Mouse (Mus musculus) spleen, postnatal 36 days (tissue): ENCODE data around the gene Otop2.

Source experiments
- DNase-seq, 2 experiments: peaks; one replicate each; pipeline ENCODE4 v3.0.0; 2022; ENCODE audit warnings: low spot score in 2 of 2, mixed read lengths in 1 of 2

Otop2 gene

DNA sequence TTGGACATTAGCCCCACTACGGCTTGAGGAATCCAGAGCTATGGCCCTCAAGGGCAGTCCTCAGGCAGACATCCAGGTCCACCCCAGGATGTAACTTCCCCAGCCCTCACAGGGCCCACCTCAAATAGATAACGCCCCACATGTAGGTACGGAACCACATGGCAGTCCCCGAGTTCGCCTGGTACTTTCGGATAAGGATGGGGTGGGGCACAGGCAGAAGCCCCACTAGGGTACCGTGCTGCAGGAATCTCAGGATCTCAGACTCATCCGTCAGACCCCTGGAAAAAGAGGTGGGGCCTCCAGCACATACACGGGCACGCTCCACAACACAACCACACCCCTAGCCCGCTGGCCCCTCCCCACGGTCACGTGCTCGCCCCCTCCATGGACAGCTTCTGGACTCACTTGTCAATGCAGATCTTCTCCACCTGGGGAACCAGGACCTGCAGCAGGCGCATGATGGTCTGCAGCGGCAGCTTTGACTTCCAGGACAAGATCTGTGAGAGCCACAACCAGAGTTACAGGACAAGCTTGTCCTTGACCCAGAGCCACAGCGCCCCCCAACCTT, 41.8 kb downstream of the Otop2 start:
- DNase-seq = no peak

GRCm38 (mm10) chr11:115349976-115350375, 43.0 kb downstream of the Otop2 start:
- no peak for DNase-seq

- DNase-seq = no peak
These were observed 46.4 kb downstream of the Otop2 start for GRCm38 (mm10) chr11:115353375-115353774.

- DNase-seq = peak; percentile 26 to 51
These were observed 47.2 kb downstream of the Otop2 start for GRCm38 (mm10) chr11:115354183-115354582.

- DNase-seq = peak; percentile 30 to 64
These were observed 51.5 kb downstream of the Otop2 start for GRCm38 (mm10) chr11:115358468-115358867.

DNA sequence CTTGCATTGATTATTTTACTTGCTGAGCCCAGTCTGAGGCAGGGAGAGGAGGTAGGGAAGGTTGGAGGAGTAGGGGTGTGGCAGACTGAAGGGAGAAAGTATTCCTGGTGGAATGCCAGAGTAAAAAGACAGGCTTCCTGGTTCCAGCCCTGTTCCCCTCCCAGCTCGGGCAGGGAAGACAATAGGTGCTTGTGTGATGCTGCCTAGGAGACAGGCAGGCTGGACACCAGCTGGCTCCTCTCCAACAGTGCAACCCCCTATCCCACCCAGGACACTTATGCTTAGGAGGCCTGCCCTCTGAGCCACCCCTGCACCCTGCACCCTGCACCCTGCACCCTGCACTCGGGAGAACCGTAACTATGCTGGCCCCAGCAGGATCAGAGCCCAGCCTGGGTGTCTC, 52.3 kb downstream of the Otop2 start:
- DNase-seq = no peak

- DNase-seq = no peak
These were observed 52.8 kb downstream of the Otop2 start for GRCm38 (mm10) chr11:115359726-115360125.

- no peak for DNase-seq
These were observed 57.2 kb downstream of the Otop2 start for GRCm38 (mm10) chr11:115364136-115364535.

DNA sequence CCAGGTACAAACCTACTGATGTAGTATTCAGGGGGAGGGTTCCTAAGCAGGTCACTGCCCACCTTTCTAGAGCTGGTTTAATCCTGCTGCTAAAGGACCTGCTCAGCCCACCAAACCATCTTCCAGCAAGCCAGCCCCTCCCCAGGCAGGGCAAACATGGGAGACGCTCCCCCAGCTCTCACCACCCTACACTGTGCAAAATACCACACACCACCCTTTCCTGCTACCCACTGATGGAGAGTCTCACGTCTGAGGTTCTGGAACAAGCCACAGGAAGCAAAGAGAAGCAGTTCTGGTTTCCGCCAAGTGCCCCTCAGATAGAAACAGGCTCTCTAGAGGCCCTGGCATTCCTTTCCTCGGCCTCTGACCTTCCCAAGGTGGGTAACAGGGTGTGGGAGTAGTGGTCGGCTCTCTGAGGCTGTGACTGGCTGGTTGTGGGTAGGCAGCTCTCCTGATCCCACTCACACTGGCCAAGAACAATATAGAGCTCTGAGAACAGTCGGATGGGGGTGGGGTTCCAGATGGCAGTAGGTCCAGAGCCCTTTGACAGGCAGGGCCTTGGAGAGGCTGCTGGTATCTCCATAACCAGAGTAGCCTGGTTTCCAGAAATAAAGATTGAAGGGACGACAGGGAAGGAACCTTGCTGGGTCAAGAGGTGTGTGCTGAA, 59.2 kb downstream of the Otop2 start:
- DNase-seq = no peak

- DNase-seq = no peak
These were observed 59.9 kb downstream of the Otop2 start for GRCm38 (mm10) chr11:115366706-115367394.

DNA sequence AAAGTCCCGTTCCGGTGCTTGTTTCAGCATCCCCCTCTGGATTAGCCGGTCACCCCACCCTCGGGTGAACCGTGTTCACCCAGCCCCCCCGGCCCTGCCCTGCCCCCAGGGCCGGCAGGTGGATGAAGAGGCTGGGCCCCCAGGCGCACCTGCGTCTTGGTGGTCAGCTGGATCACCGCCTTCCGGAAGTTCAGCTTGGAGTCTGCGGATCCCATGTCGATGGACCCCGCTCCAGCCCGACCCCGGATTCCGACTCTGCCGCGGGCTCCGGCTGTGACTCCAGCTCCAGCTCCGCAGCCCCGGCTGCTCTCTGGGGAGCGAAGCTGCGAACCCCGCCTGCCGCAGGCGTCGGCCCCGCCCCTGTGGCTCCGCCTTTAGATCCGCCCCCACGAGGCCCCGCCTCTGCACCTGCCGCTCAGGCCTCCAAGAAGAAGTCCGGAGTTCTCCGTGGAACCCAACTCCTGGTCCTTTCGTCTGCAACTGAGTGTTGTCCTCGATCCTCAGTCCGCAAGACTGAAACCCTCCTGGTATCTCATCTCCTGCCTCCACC, 60.5 kb downstream of the Otop2 start, which contains the start of gene Hid1:
TSS of gene Hid1 (minus strand) at position 362 of the 550 bp plus-strand sequence.
- DNase-seq = peak; percentile 65 to 73

DNA sequence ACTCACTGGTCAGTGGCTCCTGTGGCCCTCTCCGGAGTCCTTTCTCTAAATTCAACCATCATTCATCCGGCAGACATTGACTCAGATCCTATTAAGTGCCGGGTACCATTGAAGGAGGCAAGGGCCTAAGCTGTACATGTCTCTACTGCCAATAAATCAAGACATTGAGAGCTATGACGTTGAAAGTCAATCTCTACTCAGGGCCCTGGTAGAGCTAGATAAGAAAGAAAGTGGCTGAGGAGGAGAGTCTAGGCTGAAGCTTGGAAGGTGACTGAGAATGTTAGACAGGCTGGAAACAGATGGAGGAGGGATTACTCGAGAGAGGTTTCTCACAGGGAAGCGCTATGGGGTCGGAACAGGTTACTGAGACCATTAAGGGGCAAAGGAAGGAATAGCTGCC, 63.4 kb downstream of the Otop2 start:
- DNase-seq = no peak

DNA sequence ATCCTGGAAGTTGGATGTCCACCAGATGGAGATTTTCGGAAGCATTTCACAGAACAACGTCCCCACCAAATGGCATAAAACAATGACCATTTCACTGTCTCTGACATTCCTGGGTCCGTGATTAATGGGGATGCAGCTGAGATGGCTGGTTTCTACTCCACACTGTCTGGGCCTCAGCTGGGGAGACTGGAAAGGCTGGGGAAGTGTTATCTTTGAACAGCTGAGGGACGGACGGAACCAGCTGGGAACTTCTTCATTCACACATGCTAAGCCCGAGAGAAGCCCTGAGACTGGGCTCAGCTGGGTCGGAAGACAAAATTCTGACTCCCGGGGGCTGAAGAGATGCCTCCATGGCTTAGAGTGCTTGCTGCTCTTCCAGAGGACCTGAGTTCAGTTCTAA, 64.4 kb downstream of the Otop2 start:
- no peak for DNase-seq

DNA sequence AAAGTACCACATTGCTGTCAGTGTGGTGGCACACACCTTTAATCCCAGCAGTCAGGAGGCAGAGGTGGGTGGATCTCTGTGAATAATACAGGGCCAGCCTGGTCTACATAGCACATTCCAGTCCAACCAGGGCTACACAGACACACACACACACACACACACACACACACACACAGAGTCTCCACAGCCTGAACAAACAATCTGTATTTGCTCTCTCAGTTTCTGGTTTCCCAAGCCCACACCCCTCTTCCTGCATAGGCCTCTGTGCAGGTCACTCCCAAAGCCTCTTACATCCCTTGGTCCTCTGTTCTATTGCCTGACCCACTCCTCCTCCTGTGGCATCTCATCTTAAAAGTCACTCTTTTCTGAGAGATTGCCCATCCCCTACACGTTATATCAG, 65.1 kb downstream of the Otop2 start:
- DNase-seq = no peak

- DNase-seq = no peak
These were observed 65.8 kb downstream of the Otop2 start for GRCm38 (mm10) chr11:115372737-115373136.

GRCm38 (mm10) chr11:115373805-115374694, 67.1 kb downstream of the Otop2 start:
- DNase-seq = no peak

DNA sequence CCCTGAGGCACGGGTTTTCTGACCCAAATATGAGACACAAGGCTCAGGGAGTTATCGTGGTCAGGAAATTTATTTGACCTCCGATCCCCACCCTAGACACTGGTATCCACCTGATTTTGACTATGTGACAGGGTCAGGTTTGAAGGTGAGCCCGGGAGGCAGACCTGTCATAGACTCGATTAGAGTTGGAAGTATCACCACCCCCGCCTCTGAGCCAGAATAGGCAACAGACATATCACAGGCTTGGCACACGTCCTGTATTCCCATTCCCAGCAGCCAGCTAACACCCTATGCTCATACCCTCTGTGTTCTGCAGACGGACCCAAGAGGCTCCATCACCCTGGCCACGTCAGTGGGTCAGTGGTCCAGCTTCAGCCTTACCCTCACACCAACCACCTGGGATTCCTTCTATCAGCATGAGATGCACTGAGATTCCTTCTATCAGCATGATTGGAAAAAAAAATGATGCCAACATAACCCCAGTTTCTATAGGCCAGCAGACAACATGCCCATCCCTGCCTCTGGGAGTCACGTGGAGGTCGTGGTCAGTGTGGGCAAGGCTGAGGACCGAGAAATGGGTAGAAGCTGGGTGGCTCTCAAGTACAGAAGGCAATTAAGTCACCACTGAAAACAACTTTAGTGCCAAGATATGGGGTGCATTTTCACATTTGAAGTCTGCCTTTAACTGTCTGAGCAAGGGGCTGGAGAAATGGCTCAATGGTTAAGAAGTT, 67.9 kb downstream of the Otop2 start:
- DNase-seq = no peak

DNA sequence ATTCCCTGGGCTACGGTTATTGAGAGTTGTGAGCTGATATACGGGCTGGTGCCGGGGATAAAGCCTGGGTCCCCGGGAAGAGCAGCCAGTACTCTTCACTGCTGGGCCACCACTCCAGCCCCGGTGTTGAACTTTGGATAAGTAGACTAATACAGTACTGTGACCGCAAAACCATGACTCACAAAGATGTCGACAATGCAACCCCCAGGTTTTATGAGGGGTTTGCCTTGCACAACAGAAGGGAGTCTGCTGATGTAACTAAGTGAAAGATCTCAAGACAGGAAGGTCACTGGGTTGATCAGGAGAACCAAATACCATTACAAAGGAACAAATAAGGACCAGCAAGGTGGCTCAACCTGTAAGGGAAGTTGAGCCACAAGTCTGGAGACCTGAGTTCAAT, 69.8 kb downstream of the Otop2 start:
- no peak for DNase-seq

- no peak for DNase-seq
These were observed 70.3 kb downstream of the Otop2 start for GRCm38 (mm10) chr11:115377254-115377653.

DNA sequence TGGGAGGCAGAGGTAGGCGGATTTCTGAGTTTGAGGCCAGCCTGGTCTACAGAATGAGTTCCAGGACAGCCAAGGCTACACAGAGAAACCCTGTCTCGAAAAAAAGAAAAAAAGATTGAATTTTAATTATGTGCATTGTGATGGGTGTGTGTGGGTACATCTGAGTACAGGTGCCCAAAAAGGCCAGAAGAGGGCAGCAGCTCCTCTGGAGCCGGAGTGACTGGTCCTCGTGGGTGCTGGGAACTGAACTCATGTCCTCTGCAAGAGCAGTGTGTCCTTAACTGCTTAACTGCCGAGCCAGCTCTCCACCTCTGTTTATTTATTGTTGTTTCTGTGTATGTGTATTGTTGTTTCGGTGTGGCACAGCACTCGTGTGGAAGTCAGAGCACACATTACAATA, 70.9 kb downstream of the Otop2 start:
- no peak for DNase-seq

- DNase-seq = no peak
These were observed 74.3 kb downstream of the Otop2 start for GRCm38 (mm10) chr11:115381276-115381675.
